Mouse (Mus musculus): ENCODE measurements around the gene Camk1d.
A peak's percentile ranks its signal among the peaks of the same experiment; 100 is the strongest.

The Camk1d gene

GRCm38 (mm10) chr2:5714211-5715053 lies at the start of gene Camk1d:
TSS of gene Camk1d (minus strand) at chr2:5714515.
- DNase-seq = peak; percentile 65 to 78

GRCm38 (mm10) chr2:5762031-5762430 lies 47.7 kb upstream of the Camk1d start:
- no peak for DNase-seq

- DNase-seq = no peak
Observed at GRCm38 (mm10) chr2:5760479-5761008, 46.2 kb upstream of the Camk1d start.

GRCm38 (mm10) chr2:5758569-5758968 lies 44.3 kb upstream of the Camk1d start:
- no peak for DNase-seq

- DNase-seq = no peak
Observed at GRCm38 (mm10) chr2:5750872-5751271, 36.6 kb upstream of the Camk1d start.

- peak in 1 of 2 experiments; percentile 7 for DNase-seq
Observed at GRCm38 (mm10) chr2:5749210-5749609, 34.9 kb upstream of the Camk1d start.

GRCm38 (mm10) chr2:5747545-5748043 lies 33.3 kb upstream of the Camk1d start:
- no peak for DNase-seq

GRCm38 (mm10) chr2:5746529-5746928 lies 32.2 kb upstream of the Camk1d start:
- DNase-seq = peak; percentile 26 to 46

- DNase-seq = peak in 1 of 2 experiments; percentile 11
Observed at GRCm38 (mm10) chr2:5743886-5744285, 29.6 kb upstream of the Camk1d start.

GRCm38 (mm10) chr2:5740913-5741312 lies 26.6 kb upstream of the Camk1d start:
- no peak for DNase-seq

GRCm38 (mm10) chr2:5735881-5736280 lies 21.6 kb upstream of the Camk1d start:
- DNase-seq = no peak

GRCm38 (mm10) chr2:5733300-5734085 lies 19.2 kb upstream of the Camk1d start:
- DNase-seq = no peak

- no peak for DNase-seq
Observed at GRCm38 (mm10) chr2:5732047-5732446, 17.7 kb upstream of the Camk1d start.

- no peak for DNase-seq
Observed at GRCm38 (mm10) chr2:5730364-5730792, 16.1 kb upstream of the Camk1d start.

GRCm38 (mm10) chr2:5729931-5730330 lies 15.6 kb upstream of the Camk1d start:
- DNase-seq = no peak

- no peak for DNase-seq
Observed at GRCm38 (mm10) chr2:5725028-5725701, 10.8 kb upstream of the Camk1d start.

- DNase-seq = peak in 1 of 2 experiments; percentile 5
Observed at GRCm38 (mm10) chr2:5717675-5718074, 3.4 kb upstream of the Camk1d start.

GRCm38 (mm10) chr2:5715544-5715943 lies 1.2 kb upstream of the Camk1d start:
- DNase-seq = no peak

GRCm38 (mm10) chr2:5715054-5715410 lies 717 bp upstream of the Camk1d start:
- no peak for DNase-seq

- peak in 1 of 2 experiments; percentile 3 for DNase-seq
Observed at GRCm38 (mm10) chr2:5713325-5714210, 747 bp downstream of the Camk1d start.

GRCm38 (mm10) chr2:5712255-5712654 lies 2.1 kb downstream of the Camk1d start:
- DNase-seq = no peak

- DNase-seq = no peak
Observed at GRCm38 (mm10) chr2:5709911-5710310, 4.4 kb downstream of the Camk1d start.
